Mouse (Mus musculus) bone marrow, adult 2 months (tissue): ENCODE data around the gene Zkscan5.
A peak's percentile ranks its signal among the peaks of the same experiment; 100 is the strongest.

ENCODE experiments used
- CTCF ChIP-seq: fragments of 200-500 bp; IDR thresholded peaks from 2 replicates; pipeline ENCODE4 v1.5.1; 2011; ENCODE audit warnings: low read length, control low read depth; ENCODE audit not compliant: control insufficient read depth, insufficient read depth
- POLR2A ChIP-seq: fragments of 200-500 bp; IDR thresholded peaks from 2 replicates; pipeline ENCODE4 v1.6.1; 2011; ENCODE audit warnings: low read depth, mild to moderate bottlenecking, control low read depth, low read length, borderline replicate concordance; ENCODE audit not compliant: control insufficient read depth

GRCm38 (mm10) chr5:145234636-145235035, 30.3 kb downstream of the Zkscan5 start:
- TF ChIP-seq POLR2A, result no peak
- peak; percentile 54 for TF ChIP-seq CTCF
